Mouse (Mus musculus) left cerebral cortex, postnatal 10 days (tissue): ENCODE results near the gene Gnmt. TPM values are rescaled to one million over a fixed set of nuclear protein-coding genes. Genes with fewer than 3 reads are reported as not detected.
A peak's percentile ranks its signal among the peaks of the same experiment; 100 is the strongest.
"Not testable (repeated sequence)": the region's sequence is repeated elsewhere in the genome, so short reads cannot be mapped to it uniquely, and the experiment has no call there.

Source experiments
- DNase-seq, 2 experiments: peaks; one replicate each; pipeline ENCODE4 v3.0.0; 2021 to 2022; ENCODE audit warnings: low spot score in 2 of 2, mixed read lengths in 1 of 2; ENCODE audit errors: extremely low spot score in 1 of 2
- intact Hi-C: fragments of 180-260 bp; cut with DNase I; formaldehyde crosslinking; loops from one replicate; pipeline ENCODE4 v1.15.1; 2025
- total RNA-seq, 2 experiments: library from RNA; stranded (reverse); gene quantifications; 2 replicates each; pipeline ENCODE4 v1.2.3; 2021

Gnmt gene
- under 1 TPM in 1 of 2 experiments, not detected in 1; 0.69 TPM for total RNA-seq

DNA sequence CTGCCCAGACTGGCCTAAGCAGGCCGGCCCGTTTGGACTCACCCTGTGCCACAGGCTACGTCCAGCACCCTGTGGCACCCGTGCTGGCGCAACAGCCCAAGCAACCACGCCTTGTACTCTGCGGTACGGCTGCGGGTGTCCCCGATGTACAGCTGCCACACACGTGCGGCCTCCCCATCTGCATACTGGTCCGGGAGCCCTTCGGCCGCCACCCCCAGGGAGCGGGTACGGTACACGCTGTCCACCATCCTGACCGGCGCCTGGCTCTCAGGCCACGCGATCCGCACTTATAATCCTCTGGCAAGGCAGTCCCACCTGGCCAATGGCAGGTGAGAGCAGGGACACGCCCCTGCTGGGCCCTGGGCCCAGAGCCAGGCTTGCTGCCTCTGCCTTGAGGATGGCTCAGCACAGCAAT is at the start of gene Gnmt:
Gnmt (minus strand) TSS at position 265 of the 415 bp plus-strand sequence.
- intact Hi-C loops, result no loop called here
- DNase-seq, result no peak

- no peak for DNase-seq
- intact Hi-C loops, result no loop called here
Measured at GRCm38 (mm10) chr17:46776087-46776486, 47.1 kb upstream of the Gnmt start.

- no peak for DNase-seq
- intact Hi-C loops, result no loop called here
Measured at GRCm38 (mm10) chr17:46775070-46775469, 46.1 kb upstream of the Gnmt start.

DNA sequence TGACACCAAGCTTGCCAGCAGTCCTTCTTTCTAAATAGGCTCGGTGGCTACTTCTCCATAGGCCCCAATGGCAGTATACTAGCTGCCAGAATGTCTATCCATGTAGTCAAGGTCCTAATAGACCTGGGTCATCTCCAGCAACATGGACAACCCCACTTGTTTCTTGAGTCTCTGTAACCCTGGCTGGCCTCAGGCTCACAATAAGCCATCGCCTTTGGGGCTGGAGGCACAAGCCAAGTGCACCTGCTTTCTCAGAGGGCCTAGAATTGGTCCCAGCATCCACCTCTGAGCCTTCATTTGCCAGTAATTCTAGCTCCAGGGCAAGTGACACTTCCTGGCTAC is 45.1 kb upstream of the Gnmt start:
- DNase-seq, result no peak
- intact Hi-C loops, result no loop called here

- intact Hi-C loops, result no loop called here
- DNase-seq, result no peak
Measured at GRCm38 (mm10) chr17:46773278-46774130, 44.5 kb upstream of the Gnmt start.

- intact Hi-C loops, result no loop called here
- peak; percentile 77 to 90 for DNase-seq
Measured at GRCm38 (mm10) chr17:46772404-46773277, 43.7 kb upstream of the Gnmt start, which contains the start of gene 2310039H08Rik. 2310039H08Rik (plus strand) TSS chr17:46772635.

DNA sequence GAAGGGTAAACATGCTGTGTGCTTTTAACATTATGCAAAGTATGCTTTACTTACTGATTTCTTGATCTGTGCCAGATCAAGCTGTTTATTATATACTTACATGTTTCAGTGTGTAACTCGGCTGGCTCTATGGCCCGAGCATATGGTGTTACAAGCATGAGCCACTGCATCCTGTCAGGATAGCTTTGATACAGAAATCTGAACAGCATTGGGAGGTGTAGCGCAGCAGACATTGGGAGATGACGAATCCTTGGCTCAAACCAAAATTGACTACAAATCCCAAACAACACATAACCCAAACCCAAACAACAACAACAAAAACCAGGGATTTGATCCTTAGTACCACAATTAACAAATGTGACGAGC is 43.1 kb upstream of the Gnmt start:
- intact Hi-C loops, result no loop called here

DNA sequence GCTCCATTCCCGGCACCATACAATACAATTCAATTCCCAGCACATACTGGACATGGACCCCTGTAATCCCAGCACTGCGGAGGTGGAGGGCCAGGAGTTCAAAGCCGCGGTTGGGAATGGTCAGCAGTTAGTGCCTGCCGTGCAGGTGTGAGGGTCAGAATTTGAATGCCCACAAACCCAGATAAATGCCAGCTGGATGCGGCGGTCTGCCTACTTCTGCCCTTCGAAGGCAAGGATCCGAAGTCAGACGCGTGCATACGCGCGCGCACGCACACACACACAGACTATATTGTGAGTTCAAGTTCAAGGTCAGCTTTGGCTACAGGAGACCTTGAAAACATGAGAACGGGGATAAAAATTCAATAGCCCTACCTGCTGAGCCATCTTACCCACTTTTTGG is 42.6 kb upstream of the Gnmt start:
- intact Hi-C loops, result no loop called here
- DNase-seq, result peak in 1 of 2 experiments; percentile 31

More for the DNA sequence above, 43.1 kb upstream of the Gnmt start:
- no peak for DNase-seq

DNA sequence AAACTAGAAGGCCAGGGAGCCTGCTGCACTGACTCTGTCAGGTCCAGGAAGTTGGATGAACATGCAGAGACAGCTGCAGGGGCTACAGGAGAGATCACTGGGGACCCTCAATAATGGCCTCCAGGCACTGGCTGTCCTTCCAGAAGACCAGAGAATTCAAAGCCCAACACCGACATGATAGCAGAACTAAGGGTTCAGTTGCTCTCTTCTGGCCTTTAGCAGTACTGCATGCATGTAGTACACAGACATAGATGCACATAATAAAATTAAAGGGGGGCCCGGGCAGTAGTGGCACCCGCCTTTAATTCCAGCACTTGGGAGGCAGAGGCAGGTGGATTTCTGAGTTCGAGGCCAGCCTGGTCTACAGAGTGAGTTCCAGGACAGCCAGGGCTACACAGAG is 42.1 kb upstream of the Gnmt start:
- intact Hi-C loops, result no loop called here
- DNase-seq, result no peak

- intact Hi-C loops, result no loop called here
- DNase-seq, result no peak
Measured at GRCm38 (mm10) chr17:46770546-46770945, 41.6 kb upstream of the Gnmt start.

DNA sequence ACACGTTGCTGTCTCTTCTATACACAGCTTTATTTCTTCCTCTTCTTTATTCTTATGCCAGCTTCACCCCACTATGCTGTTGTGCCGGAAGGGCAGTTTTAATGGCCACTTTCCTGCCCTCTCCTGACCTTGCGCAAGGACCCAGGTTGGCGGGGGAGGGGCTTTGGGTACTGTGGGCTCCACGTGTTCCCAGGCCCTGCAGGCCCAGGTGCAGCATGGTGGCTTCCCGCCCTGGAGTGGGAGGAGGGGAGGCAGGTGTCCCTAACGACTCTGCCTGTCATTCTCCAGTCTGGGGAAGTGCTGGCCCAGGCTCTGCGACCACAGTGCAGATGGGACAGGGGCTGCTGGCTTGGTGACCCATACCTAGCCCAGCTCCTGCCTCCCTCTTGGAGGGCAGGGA is 38.9 kb upstream of the Gnmt start:
- intact Hi-C loops, result no loop called here
- DNase-seq, result peak in 1 of 2 experiments; percentile 44

- intact Hi-C loops, DNase-seq: not testable (repeated sequence)
Measured at GRCm38 (mm10) chr17:46764916-46765315, 35.9 kb upstream of the Gnmt start.

GRCm38 (mm10) chr17:46763544-46763943 is 34.6 kb upstream of the Gnmt start, which contains the start of gene Ptcra:
Ptcra (minus strand) TSS chr17:46763712.
- no peak for DNase-seq
- intact Hi-C loops, result no loop called here

DNA sequence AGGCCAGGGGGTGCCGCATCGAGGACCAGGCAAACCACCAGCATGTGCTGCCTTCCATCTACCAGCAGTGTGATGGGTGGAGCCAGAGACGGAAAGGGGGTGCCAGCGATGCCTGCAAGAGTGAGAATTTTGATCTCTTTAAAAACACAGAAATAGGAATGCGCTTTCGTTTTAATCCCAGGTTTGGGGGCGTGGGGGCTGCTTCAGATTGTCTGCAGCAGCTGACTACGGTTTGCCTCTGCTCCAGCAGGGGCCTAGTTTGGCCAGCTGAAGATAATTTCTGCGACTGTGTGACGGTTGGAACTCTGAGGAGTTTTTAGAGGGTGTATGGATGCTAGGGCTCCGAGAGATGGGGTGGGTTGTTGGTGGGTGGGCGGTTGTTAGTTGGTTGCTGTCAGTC is 29.8 kb upstream of the Gnmt start:
- intact Hi-C loops, result no loop called here
- DNase-seq, result no peak

DNA sequence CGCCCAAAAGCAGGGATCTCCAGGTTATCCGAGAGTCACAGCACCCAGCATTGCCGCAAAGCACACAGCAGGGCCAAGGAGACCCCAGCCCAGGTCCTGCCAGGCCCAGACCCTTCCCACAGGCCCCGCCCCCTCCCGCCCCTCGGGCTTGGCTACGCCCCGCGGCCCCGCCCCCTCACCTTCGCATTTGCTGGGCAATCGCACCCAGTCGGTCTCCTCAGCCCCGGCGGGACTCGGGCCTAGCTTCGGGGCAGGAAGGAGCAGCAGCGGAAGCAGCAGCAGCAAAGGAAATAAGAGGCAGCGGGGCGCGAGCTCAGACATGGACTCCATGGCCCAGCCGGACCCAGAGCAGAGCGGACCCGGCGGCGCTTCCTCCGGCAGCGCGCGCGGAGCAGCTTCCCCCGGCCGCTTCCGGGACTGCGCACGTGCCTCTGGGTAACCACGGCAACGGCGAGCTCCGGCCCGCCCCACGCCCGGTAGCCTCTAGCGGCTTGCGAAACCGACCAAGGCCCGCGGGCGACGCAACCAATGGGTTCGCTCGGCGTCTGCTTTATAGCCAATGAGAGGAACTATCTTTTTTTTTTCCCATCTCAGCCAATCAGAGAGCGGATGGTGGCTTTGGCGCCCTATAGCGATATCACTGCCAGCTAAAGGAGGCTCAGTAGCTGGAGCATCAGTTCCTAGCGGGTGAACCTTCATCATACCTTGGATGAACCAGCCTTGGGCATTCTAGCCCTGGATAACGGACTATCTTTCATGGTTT is 23.0 kb upstream of the Gnmt start, which contains the start of gene Cnpy3:
Cnpy3 (minus strand) TSS at position 421 of the 763 bp plus-strand sequence.
- DNase-seq, result peak; percentile 99 to 100
- intact Hi-C loops, result no loop called here

DNA sequence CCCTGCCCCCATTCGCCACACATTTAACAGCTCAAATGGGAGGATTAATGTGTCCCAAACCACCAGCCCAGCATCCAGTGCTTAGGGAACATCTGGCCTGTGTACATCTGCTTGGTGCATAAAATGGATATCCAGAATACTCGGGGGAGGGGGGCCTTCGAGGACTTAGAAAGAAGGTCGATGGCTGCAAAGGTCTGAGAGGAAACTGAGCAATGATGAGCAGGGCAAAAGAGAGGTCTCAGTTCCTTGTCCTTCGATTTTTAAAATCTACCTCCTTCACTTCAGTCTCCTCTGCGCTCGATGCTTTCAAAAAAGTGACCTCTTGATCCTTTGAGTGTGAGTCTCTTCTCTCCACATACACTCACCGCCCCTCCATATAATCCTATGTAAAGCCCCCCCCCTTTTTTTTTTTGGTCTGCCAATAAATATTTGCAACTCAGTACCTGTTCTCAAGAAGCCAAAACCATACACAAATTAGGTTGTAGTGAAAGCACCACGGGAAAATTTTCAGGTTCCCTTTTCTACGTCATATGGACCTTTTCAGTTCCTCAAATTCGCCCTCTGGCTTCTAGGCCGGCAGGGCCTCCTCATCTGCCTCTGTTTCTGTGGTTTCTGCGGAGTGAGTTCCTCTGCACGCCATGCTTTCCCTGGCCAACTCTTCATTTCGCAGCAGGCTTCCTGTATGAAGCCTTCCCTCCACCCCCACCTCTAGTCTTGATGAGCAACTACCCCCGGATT is 22.3 kb upstream of the Gnmt start:
- intact Hi-C loops, result no loop called here
- DNase-seq, result peak in 1 of 2 experiments; percentile 51

DNA sequence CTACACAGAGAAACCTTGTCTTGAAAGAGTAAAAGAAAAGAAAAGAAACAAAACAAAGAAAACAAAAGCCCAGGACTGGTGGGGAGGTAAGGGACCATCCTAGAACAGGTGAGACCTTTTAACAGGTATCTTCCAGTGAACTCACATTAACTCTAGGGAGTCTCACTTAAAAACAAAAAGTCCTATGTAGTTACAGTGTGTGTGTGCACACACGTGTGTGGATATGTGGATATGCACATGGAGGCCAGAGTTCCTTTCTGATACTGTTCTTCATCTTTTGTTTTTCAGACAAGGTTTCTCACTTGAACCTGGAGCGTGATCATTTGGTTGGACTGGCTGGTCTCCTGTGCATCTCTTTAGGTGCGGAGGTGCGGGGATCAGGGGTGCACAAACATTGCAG is 21.6 kb upstream of the Gnmt start:
- intact Hi-C loops, result no loop called here

GRCm38 (mm10) chr17:46749282-46749681 is 20.3 kb upstream of the Gnmt start:
- DNase-seq, result no peak
- intact Hi-C loops, result no loop called here

More for the DNA sequence above, 21.6 kb upstream of the Gnmt start:
- DNase-seq, result no peak
